Mouse (Mus musculus) monocyte, adult 2 months (primary cell): Measurements from ENCODE around the gene Ing4.

Experiments
- DNase-seq, 2 experiments: peaks; one replicate each; pipeline ENCODE4 v3.0.0; 2022; ENCODE audit warnings: low spot score in 2 of 2, low read depth in 1 of 2

Gene Ing4

GRCm38 (mm10) chr6:125090341-125091085, 51.0 kb downstream of the Ing4 start:
- no peak for DNase-seq

- DNase-seq = no peak
Measured at GRCm38 (mm10) chr6:125092372-125092771, 52.8 kb downstream of the Ing4 start.

GRCm38 (mm10) chr6:125094843-125095242, 55.3 kb downstream of the Ing4 start:
- DNase-seq = no peak

DNA sequence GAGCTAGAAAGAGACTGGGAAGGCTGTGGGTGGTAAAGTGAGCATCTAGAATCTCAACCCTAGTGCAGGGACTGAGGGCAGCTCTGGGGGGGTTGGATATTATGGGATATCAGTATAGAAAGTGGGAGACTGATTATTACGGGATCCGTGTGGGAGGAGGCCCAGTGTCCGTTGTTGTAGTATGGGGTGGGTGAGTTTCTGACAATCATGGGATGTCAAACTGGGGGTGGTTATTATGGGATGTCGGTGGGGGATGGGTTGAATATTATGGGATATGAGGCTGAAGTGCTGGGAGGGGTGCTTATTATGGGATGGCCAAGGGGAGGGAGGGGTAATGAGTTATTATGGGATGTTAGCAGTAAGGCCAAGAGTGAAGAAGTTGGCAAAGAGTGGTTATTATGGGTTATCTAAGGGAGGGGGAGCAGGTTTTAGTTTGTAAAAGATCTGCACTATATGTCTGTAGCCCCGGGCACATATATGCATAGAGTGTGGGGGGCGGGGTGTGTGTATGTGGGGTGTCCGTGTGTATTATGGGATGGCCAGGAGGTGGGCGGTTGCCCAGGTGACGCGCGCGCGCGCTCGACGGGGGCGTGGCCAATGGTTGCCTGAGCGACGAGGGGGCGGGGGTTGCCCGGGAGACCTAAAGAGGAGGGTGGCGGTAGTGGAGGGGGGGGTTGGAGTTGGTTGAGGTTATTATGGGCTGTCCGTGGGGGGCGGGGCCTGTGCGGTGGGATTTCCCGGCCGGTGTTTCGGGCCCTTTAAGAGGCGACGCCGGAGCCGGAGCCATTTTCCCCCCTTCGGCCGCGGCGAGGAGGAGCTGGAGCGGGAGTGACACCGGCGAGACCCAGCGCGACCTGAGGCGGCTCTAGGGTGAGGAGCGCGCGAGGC, 56.1 kb downstream of the Ing4 start, which contains the start of gene Chd4:
Gene Chd4 (plus strand): TSS at position 591 of the 888 bp plus-strand sequence.
- DNase-seq = peak in 1 of 2 experiments; percentile 60

DNA sequence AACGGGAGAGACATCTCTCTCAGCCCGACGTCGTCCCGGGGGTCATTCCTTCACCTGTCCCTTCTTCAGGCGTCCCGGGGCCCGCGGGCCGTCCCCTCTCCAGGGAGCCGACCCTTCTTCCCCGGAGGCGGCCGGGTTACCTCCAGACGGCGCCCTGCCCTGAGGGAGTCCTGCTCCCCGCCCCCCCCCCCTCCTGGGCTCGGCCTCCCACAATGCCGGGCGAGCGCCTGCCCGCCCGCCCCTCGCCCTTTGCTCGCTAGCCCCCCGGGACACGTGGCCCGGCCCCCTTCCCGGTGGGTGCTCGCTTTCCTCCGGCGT, 56.7 kb downstream of the Ing4 start:
- no peak for DNase-seq

- DNase-seq = no peak
Measured at GRCm38 (mm10) chr6:125096597-125097345, 57.2 kb downstream of the Ing4 start.

- DNase-seq = no peak
Measured at GRCm38 (mm10) chr6:125097346-125097689, 57.8 kb downstream of the Ing4 start.

DNA sequence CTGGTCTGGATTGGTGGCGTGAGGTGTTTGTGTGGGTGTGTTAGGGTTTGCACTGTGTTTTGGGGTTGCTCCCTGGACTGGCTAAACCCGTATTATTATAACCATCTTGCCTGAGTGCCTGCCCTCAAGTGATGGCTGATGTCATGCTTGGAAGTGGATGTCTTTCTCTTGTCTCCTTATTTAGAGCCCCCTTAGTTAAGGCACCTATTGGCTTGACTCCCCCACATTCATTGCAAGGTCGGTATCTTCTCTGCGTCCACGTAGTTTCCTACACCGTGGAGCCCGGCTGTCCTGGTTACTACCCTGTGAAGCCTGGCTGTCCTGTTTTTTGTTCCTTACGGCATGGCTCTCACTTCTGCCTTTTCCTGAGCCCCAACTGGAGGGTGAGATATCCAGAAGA, 58.4 kb downstream of the Ing4 start:
- no peak for DNase-seq

GRCm38 (mm10) chr6:125098513-125098912, 59.0 kb downstream of the Ing4 start:
- no peak for DNase-seq
